Mouse (Mus musculus): ENCODE data around the gene Cilp.

DNA sequence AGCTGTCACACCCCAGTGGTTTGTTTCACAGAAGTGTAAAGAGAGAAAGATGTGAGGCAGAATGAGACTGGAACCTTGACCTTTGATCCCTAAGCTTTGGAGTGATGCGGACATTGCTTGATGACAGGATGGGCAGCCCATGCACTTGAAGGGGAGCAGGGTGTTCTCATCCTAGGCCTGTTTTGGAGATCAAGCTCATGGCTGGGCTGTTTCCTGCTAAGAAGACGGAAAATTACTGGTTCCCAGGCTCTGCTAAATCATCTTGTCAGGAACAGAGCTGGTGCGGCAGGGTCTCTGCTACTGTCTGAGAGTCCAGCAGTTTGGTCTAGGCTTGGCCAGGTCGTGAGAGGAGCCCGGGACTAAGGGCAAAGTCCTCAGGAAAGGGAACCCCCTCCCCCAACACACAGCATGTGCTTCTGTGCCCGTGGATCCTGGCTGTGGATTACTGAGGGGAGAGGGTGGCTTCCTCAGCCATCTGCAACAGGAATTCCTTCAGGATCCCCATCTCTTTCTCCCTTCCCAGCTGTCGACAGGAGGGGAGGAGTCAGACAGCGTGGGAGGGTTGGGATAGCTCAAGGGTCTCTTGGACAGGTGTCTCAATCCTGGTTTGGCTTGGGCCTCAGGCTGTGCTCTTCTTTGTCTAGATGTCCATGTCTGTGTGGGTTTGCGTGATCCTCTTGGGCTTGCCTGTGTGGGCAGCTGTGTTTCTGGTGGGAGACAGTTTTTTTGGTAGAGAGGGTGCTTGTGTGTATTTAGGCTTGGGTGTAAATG is 20.8 kb upstream of the Cilp start:
- no peak for TF ChIP-seq MYOG (IDR thresholded peaks at IDR 0.05; ENCODE audit: control insufficient read depth in 1 of 3, insufficient read depth in 1 of 3, insufficient read length in 2 of 3, low read depth in 2 of 3)
- TF ChIP-seq POLR2A (IDR thresholded peaks at IDR 0.05; ENCODE audit: insufficient read length, low read depth), result no peak
- no peak for TF ChIP-seq SRF (IDR thresholded peaks at IDR 0.05; ENCODE audit: control insufficient read depth, insufficient read length, low read depth)
- TF ChIP-seq TCF3 (IDR thresholded peaks at IDR 0.05; ENCODE audit: insufficient read length, low read depth), result no peak

Data from myocyte (in vitro differentiated cells).